Mouse (Mus musculus) embryonic facial prominence, embryonic 13.5 days (tissue): ENCODE results near the gene Macrod2. TPM values are rescaled to one million over a fixed set of nuclear protein-coding genes. Genes with fewer than 3 reads are reported as not detected.

Experiments
- ATAC-seq: fragments of 200-750 bp; cut with Nextera tagmentation; 2 replicates; pipeline ENCODE4 v1.8.0; 2017; ENCODE audit warnings: low read depth; ENCODE audit not compliant: insufficient number of reproducible peaks, insufficient read depth, low FRiP score, low TSS enrichment
- H3K27ac ChIP-seq: fragments of 300-500 bp; sonication (generic); 2 replicates; pipeline ENCODE4 v1.5.1; 2015; ENCODE audit warnings: moderate library complexity, mild to moderate bottlenecking, inconsistent platforms
- H3K27me3 ChIP-seq: fragments of 300-500 bp; sonication (generic); 2 replicates; pipeline ENCODE4 v1.6.1; 2015; ENCODE audit warnings: mild to moderate bottlenecking, inconsistent platforms
- H3K36me3 ChIP-seq: fragments of 300-500 bp; sonication (generic); 2 replicates; pipeline ENCODE4 v1.6.1; 2015; ENCODE audit warnings: mild to moderate bottlenecking, inconsistent platforms
- H3K4me1 ChIP-seq: fragments of 300-500 bp; sonication (generic); 2 replicates; pipeline ENCODE4 v1.6.1; 2015; ENCODE audit warnings: inconsistent platforms
- H3K4me2 ChIP-seq: fragments of 300-500 bp; sonication (generic); 2 replicates; pipeline ENCODE4 v1.6.1; 2015; ENCODE audit warnings: moderate library complexity, mild to moderate bottlenecking, inconsistent platforms
- H3K4me3 ChIP-seq: fragments of 300-500 bp; sonication (generic); 2 replicates; pipeline ENCODE4 v1.5.1; 2015; ENCODE audit warnings: mild to moderate bottlenecking, inconsistent platforms
- H3K9ac ChIP-seq: fragments of 300-500 bp; sonication (generic); 2 replicates; pipeline ENCODE4 v1.6.1; 2015; ENCODE audit warnings: mild to moderate bottlenecking, inconsistent platforms
- H3K9me3 ChIP-seq: fragments of 300-500 bp; sonication (generic); 2 replicates; pipeline ENCODE4 v1.6.1; 2016; ENCODE audit warnings: inconsistent platforms
- WGBS: fragments of 180-500 bp; shearing (Covaris S2); methylation state at CpG from one replicate; pipeline ENCODE4 v1.1.7; 2015; ENCODE audit warnings: mixed read lengths; 5-methylcytosine and 5-hydroxymethylcytosine counted together
- polyA plus RNA-seq: library from polyadenylated mRNA; unstranded; fragments of >200 nt; fragmentation: Nextera tagmentation; extraction: Ambion mirVana; gene quantifications from 2 replicates; pipeline ENCODE4 v1.2.1, GENCODE M21; 2015

The Macrod2 gene
- polyA plus RNA-seq, 1 experiment from 2014 or later, result 44.8 TPM

- H3K9me3 ChIP-seq, result no peaks in the 10 kb centered on the region
- no peak overlapping the region for H3K9ac ChIP-seq
- no peaks in the 10 kb centered on the region for H3K4me1 ChIP-seq
- no peaks in the 10 kb centered on the region for H3K27me3 ChIP-seq
- H3K4me2 ChIP-seq, result no peak overlapping the region
- no peaks in the 10 kb centered on the region for H3K36me3 ChIP-seq
- H3K4me3 ChIP-seq, result no peak overlapping the region
- no peak overlapping the region for H3K27ac ChIP-seq
- 88% methylated on average over 2 of the region's 2 CpGs for WGBS
- ATAC-seq, result no peak
These were observed 1986.0 kb downstream of the Macrod2 start for GRCm38 (mm10) chr2:142381081-142381579.

GRCm38 (mm10) chr2:142393546-142393945 is 1998.4 kb downstream of the Macrod2 start:
- no peak overlapping the region for H3K4me2 ChIP-seq
- no peaks in the 10 kb centered on the region for H3K27me3 ChIP-seq
- ATAC-seq, result no peak
- H3K36me3 ChIP-seq, result no peaks in the 10 kb centered on the region
- no peak overlapping the region for H3K9ac ChIP-seq
- no peaks in the 10 kb centered on the region for H3K4me1 ChIP-seq
- no peak overlapping the region for H3K4me3 ChIP-seq
- no peaks in the 10 kb centered on the region for H3K9me3 ChIP-seq
- no peak overlapping the region for H3K27ac ChIP-seq

- Histone ChIP-seq H3K9ac (no peak overlapping the region), H3K9me3 (no peaks in the 10 kb centered on the region), H3K4me1 (peaks cover 18% of the 10 kb centered on the region; the same call in 1 of the 2 replicates), H3K27ac (no peak overlapping the region), H3K4me2 (no peak overlapping the region), H3K36me3 (no peaks in the 10 kb centered on the region), H3K27me3 (no peaks in the 10 kb centered on the region), H3K4me3 (no peak overlapping the region)
- ATAC-seq, result no peak
- 68% methylated on average over 1 of the region's 1 CpGs for WGBS
These were observed 2004.4 kb downstream of the Macrod2 start for GRCm38 (mm10) chr2:142399490-142399889.

- Histone ChIP-seq H3K36me3 (no peaks in the 10 kb centered on the region), H3K4me1 (peaks cover 18% of the 10 kb centered on the region; the same call in 1 of the 2 replicates), H3K9ac (no peak overlapping the region), H3K4me2 (no peak overlapping the region), H3K27ac (no peak overlapping the region), H3K27me3 (no peaks in the 10 kb centered on the region), H3K4me3 (no peak overlapping the region), H3K9me3 (no peaks in the 10 kb centered on the region)
- 68% methylated on average over 4 of the region's 4 CpGs for WGBS
- no peak for ATAC-seq
These were observed 2005.7 kb downstream of the Macrod2 start for GRCm38 (mm10) chr2:142400781-142401180.

- 88% methylated on average over 3 of the region's 3 CpGs for WGBS
- Histone ChIP-seq H3K27ac (no peak overlapping the region), H3K4me1 (peaks cover 18% of the 10 kb centered on the region; the same call in 1 of the 2 replicates), H3K9ac (no peak overlapping the region), H3K9me3 (no peaks in the 10 kb centered on the region), H3K27me3 (no peaks in the 10 kb centered on the region), H3K36me3 (no peaks in the 10 kb centered on the region), H3K4me3 (no peak overlapping the region), H3K4me2 (no peak overlapping the region)
- ATAC-seq, result no peak
These were observed 2006.2 kb downstream of the Macrod2 start for GRCm38 (mm10) chr2:142401359-142401758.

- H3K27ac ChIP-seq, result no peak overlapping the region
- no peak overlapping the region for H3K9ac ChIP-seq
- no peak overlapping the region for H3K4me2 ChIP-seq
- H3K4me3 ChIP-seq, result no peak overlapping the region
- no peaks in the 10 kb centered on the region for H3K36me3 ChIP-seq
- H3K27me3 ChIP-seq, result no peaks in the 10 kb centered on the region
- peaks cover 18% of the 10 kb centered on the region; the same call in 1 of the 2 replicates for H3K4me1 ChIP-seq
- no peaks in the 10 kb centered on the region for H3K9me3 ChIP-seq
- no peak for ATAC-seq
These were observed 2008.3 kb downstream of the Macrod2 start for GRCm38 (mm10) chr2:142403394-142403793.

GRCm38 (mm10) chr2:142404321-142404720 is 2009.2 kb downstream of the Macrod2 start:
- Histone ChIP-seq H3K4me2 (no peak overlapping the region), H3K27ac (no peak overlapping the region), H3K27me3 (no peaks in the 10 kb centered on the region), H3K36me3 (no peaks in the 10 kb centered on the region), H3K9me3 (no peaks in the 10 kb centered on the region), H3K9ac (no peak overlapping the region), H3K4me3 (no peak overlapping the region), H3K4me1 (peaks cover 18% of the 10 kb centered on the region; the same call in 1 of the 2 replicates)
- no peak for ATAC-seq
- WGBS, result 22% methylated on average over 6 of the region's 6 CpGs

GRCm38 (mm10) chr2:142407341-142407740 is 2012.2 kb downstream of the Macrod2 start:
- H3K4me1 ChIP-seq, result 0 out of 2 replicates have a peak, but pooled peaks cover 6% of the 10 kb centered on the region
- H3K9me3 ChIP-seq, result no peaks in the 10 kb centered on the region
- H3K9ac ChIP-seq, result no peak overlapping the region
- H3K36me3 ChIP-seq, result no peaks in the 10 kb centered on the region
- H3K27ac ChIP-seq, result no peak overlapping the region
- H3K4me3 ChIP-seq, result no peak overlapping the region
- H3K27me3 ChIP-seq, result no peaks in the 10 kb centered on the region
- no peak for ATAC-seq
- H3K4me2 ChIP-seq, result no peak overlapping the region

- no peak overlapping the region for H3K4me2 ChIP-seq
- no peak overlapping the region for H3K9ac ChIP-seq
- H3K27ac ChIP-seq, result no peak overlapping the region
- no peak overlapping the region for H3K4me3 ChIP-seq
- H3K4me1 ChIP-seq, result no peaks in the 10 kb centered on the region
- no peaks in the 10 kb centered on the region for H3K27me3 ChIP-seq
- no peak for ATAC-seq
- H3K36me3 ChIP-seq, result no peaks in the 10 kb centered on the region
- no peaks in the 10 kb centered on the region for H3K9me3 ChIP-seq
These were observed 2015.0 kb downstream of the Macrod2 start for GRCm38 (mm10) chr2:142410124-142410523.

- no peak overlapping the region for H3K4me2 ChIP-seq
- no peaks in the 10 kb centered on the region for H3K27me3 ChIP-seq
- H3K9me3 ChIP-seq, result no peaks in the 10 kb centered on the region
- ATAC-seq, result no peak
- 43% methylated on average over 7 of the region's 7 CpGs for WGBS
- H3K9ac ChIP-seq, result no peak overlapping the region
- no peak overlapping the region for H3K27ac ChIP-seq
- no peak overlapping the region for H3K4me3 ChIP-seq
- no peaks in the 10 kb centered on the region for H3K36me3 ChIP-seq
- peaks cover 11% of the 10 kb centered on the region; the same call in 1 of the 2 replicates for H3K4me1 ChIP-seq
These were observed 2038.0 kb downstream of the Macrod2 start for GRCm38 (mm10) chr2:142433126-142433525.

GRCm38 (mm10) chr2:142434731-142435130 is 2039.6 kb downstream of the Macrod2 start:
- no peak overlapping the region for H3K4me2 ChIP-seq
- H3K27me3 ChIP-seq, result no peaks in the 10 kb centered on the region
- H3K9ac ChIP-seq, result no peak overlapping the region
- H3K36me3 ChIP-seq, result no peaks in the 10 kb centered on the region
- H3K9me3 ChIP-seq, result no peaks in the 10 kb centered on the region
- peaks cover 11% of the 10 kb centered on the region; the same call in 1 of the 2 replicates for H3K4me1 ChIP-seq
- ATAC-seq, result no peak
- WGBS, result 90% methylated on average over 4 of the region's 4 CpGs
- no peak overlapping the region for H3K4me3 ChIP-seq
- H3K27ac ChIP-seq, result no peak overlapping the region

GRCm38 (mm10) chr2:142437606-142438461 is 2042.7 kb downstream of the Macrod2 start:
- Histone ChIP-seq H3K9me3 (no peaks in the 10 kb centered on the region), H3K4me1 (0 out of 2 replicates have a peak, but pooled peaks cover 4% of the 10 kb centered on the region), H3K27ac (no peak overlapping the region), H3K9ac (no peak overlapping the region), H3K36me3 (no peaks in the 10 kb centered on the region), H3K4me3 (no peak overlapping the region), H3K4me2 (no peak overlapping the region), H3K27me3 (no peaks in the 10 kb centered on the region)
- 58% methylated on average over 6 of the region's 6 CpGs for WGBS
- no peak for ATAC-seq
